Mouse (Mus musculus): ENCODE measurements around the gene Hectd4. TPM values are rescaled to one million over a fixed set of nuclear protein-coding genes. Genes with fewer than 3 reads are reported as not detected.

The Hectd4 gene
- polyA plus RNA-seq, 1 experiment from 2014 or later = 35.4 TPM

GRCm38 (mm10) chr5:121245201-121245600 is 25.2 kb downstream of the Hectd4 start:
- ATAC-seq (ENCODE audit: low FRiP score, low TSS enrichment) = no peak
- Histone ChIP-seq H3K4me3 (replicated peaks; ENCODE audit: low read depth, low read length) (no peak overlapping the region), H3K36me3 (ENCODE audit: control insufficient read depth, insufficient read depth, low read length) (no peaks in the 10 kb centered on the region), H3K27ac (replicated peaks; ENCODE audit: low read depth, low read length) (no peak overlapping the region), H3K4me1 (ENCODE audit: control insufficient read depth, insufficient read depth, low read length) (no peaks in the 10 kb centered on the region), H3K9ac (replicated peaks; ENCODE audit: low read length) (no peak overlapping the region), H3K27me3 (ENCODE audit: control insufficient read depth, insufficient read depth, low read length) (no peaks in the 10 kb centered on the region), H3K9me3 (ENCODE audit: control insufficient read depth, low read length) (no peaks in the 10 kb centered on the region), H3K4me2 (ENCODE audit: low read length) (no peak overlapping the region)
- no peak for DNase-seq
- 85% methylated on average over 7 of the region's 7 CpGs for WGBS

- Histone ChIP-seq H3K36me3 (ENCODE audit: control insufficient read depth, insufficient read depth, low read length) (peaks cover 2% of the 10 kb centered on the region), H3K9ac (replicated peaks; ENCODE audit: low read length) (no peak overlapping the region), H3K27me3 (ENCODE audit: control insufficient read depth, insufficient read depth, low read length) (no peaks in the 10 kb centered on the region), H3K9me3 (ENCODE audit: control insufficient read depth, low read length) (no peaks in the 10 kb centered on the region), H3K4me1 (ENCODE audit: control insufficient read depth, insufficient read depth, low read length) (no peaks in the 10 kb centered on the region), H3K4me2 (ENCODE audit: low read length) (no peak overlapping the region), H3K4me3 (replicated peaks; ENCODE audit: low read depth, low read length) (no peak overlapping the region), H3K27ac (replicated peaks; ENCODE audit: low read depth, low read length) (no peak overlapping the region)
- WGBS = 89% methylated on average over 3 of the region's 3 CpGs
- no peak for ATAC-seq (ENCODE audit: low FRiP score, low TSS enrichment)
- no peak for DNase-seq
Observed at GRCm38 (mm10) chr5:121248766-121249394, 28.9 kb downstream of the Hectd4 start.

GRCm38 (mm10) chr5:121249693-121250092 is 29.7 kb downstream of the Hectd4 start:
- H3K27ac ChIP-seq (replicated peaks; ENCODE audit: low read depth, low read length) = no peak overlapping the region
- H3K4me3 ChIP-seq (replicated peaks; ENCODE audit: low read depth, low read length) = no peak overlapping the region
- no peak for DNase-seq
- no peak for ATAC-seq (ENCODE audit: low FRiP score, low TSS enrichment)
- WGBS = 96% methylated on average over 3 of the region's 3 CpGs
- H3K9me3 ChIP-seq (ENCODE audit: control insufficient read depth, low read length) = no peaks in the 10 kb centered on the region
- H3K4me2 ChIP-seq (ENCODE audit: low read length) = no peak overlapping the region
- H3K4me1 ChIP-seq (ENCODE audit: control insufficient read depth, insufficient read depth, low read length) = no peaks in the 10 kb centered on the region
- H3K36me3 ChIP-seq (ENCODE audit: control insufficient read depth, insufficient read depth, low read length) = peaks cover 9% of the 10 kb centered on the region
- H3K27me3 ChIP-seq (ENCODE audit: control insufficient read depth, insufficient read depth, low read length) = no peaks in the 10 kb centered on the region
- no peak overlapping the region for H3K9ac ChIP-seq (replicated peaks; ENCODE audit: low read length)

GRCm38 (mm10) chr5:121251813-121252212 is 31.8 kb downstream of the Hectd4 start:
- H3K36me3 ChIP-seq (ENCODE audit: control insufficient read depth, insufficient read depth, low read length) = peaks cover 28% of the 10 kb centered on the region
- no peak for DNase-seq
- no peak overlapping the region for H3K9ac ChIP-seq (replicated peaks; ENCODE audit: low read length)
- 84% methylated on average over 8 of the region's 8 CpGs for WGBS
- no peak overlapping the region for H3K4me2 ChIP-seq (ENCODE audit: low read length)
- H3K4me1 ChIP-seq (ENCODE audit: control insufficient read depth, insufficient read depth, low read length) = no peaks in the 10 kb centered on the region
- no peak overlapping the region for H3K4me3 ChIP-seq (replicated peaks; ENCODE audit: low read depth, low read length)
- H3K27me3 ChIP-seq (ENCODE audit: control insufficient read depth, insufficient read depth, low read length) = no peaks in the 10 kb centered on the region
- H3K9me3 ChIP-seq (ENCODE audit: control insufficient read depth, low read length) = no peaks in the 10 kb centered on the region
- H3K27ac ChIP-seq (replicated peaks; ENCODE audit: low read depth, low read length) = no peak overlapping the region
- ATAC-seq (ENCODE audit: low FRiP score, low TSS enrichment) = no peak

GRCm38 (mm10) chr5:121253816-121254497 is 33.9 kb downstream of the Hectd4 start:
- no peak overlapping the region for H3K4me3 ChIP-seq (replicated peaks; ENCODE audit: low read depth, low read length)
- WGBS = 90% methylated on average over 18 of the region's 18 CpGs
- no peak overlapping the region for H3K9ac ChIP-seq (replicated peaks; ENCODE audit: low read length)
- no peak for ATAC-seq (ENCODE audit: low FRiP score, low TSS enrichment)
- H3K27me3 ChIP-seq (ENCODE audit: control insufficient read depth, insufficient read depth, low read length) = no peaks in the 10 kb centered on the region
- H3K27ac ChIP-seq (replicated peaks; ENCODE audit: low read depth, low read length) = no peak overlapping the region
- no peak for DNase-seq
- H3K4me1 ChIP-seq (ENCODE audit: control insufficient read depth, insufficient read depth, low read length) = no peaks in the 10 kb centered on the region
- peaks cover 34% of the 10 kb centered on the region for H3K36me3 ChIP-seq (ENCODE audit: control insufficient read depth, insufficient read depth, low read length)
- no peaks in the 10 kb centered on the region for H3K9me3 ChIP-seq (ENCODE audit: control insufficient read depth, low read length)
- H3K4me2 ChIP-seq (ENCODE audit: low read length) = no peak overlapping the region

- DNase-seq = no peak
- H3K36me3 ChIP-seq (ENCODE audit: control insufficient read depth, insufficient read depth, low read length) = peaks cover 38% of the 10 kb centered on the region
- H3K9ac ChIP-seq (replicated peaks; ENCODE audit: low read length) = no peak overlapping the region
- no peaks in the 10 kb centered on the region for H3K4me1 ChIP-seq (ENCODE audit: control insufficient read depth, insufficient read depth, low read length)
- H3K9me3 ChIP-seq (ENCODE audit: control insufficient read depth, low read length) = no peaks in the 10 kb centered on the region
- WGBS = 93% methylated on average over 7 of the region's 7 CpGs
- ATAC-seq (ENCODE audit: low FRiP score, low TSS enrichment) = no peak
- no peak overlapping the region for H3K4me3 ChIP-seq (replicated peaks; ENCODE audit: low read depth, low read length)
- H3K4me2 ChIP-seq (ENCODE audit: low read length) = no peak overlapping the region
- no peak overlapping the region for H3K27ac ChIP-seq (replicated peaks; ENCODE audit: low read depth, low read length)
- no peaks in the 10 kb centered on the region for H3K27me3 ChIP-seq (ENCODE audit: control insufficient read depth, insufficient read depth, low read length)
Observed at GRCm38 (mm10) chr5:121254977-121255376, 35.0 kb downstream of the Hectd4 start.

GRCm38 (mm10) chr5:121261806-121262205 is 41.8 kb downstream of the Hectd4 start:
- ATAC-seq (ENCODE audit: low FRiP score, low TSS enrichment) = no peak
- no peak overlapping the region for H3K4me2 ChIP-seq (ENCODE audit: low read length)
- WGBS = 91% methylated on average over 3 of the region's 3 CpGs
- peaks cover 58% of the 10 kb centered on the region for H3K36me3 ChIP-seq (ENCODE audit: control insufficient read depth, insufficient read depth, low read length)
- no peak for DNase-seq
- H3K4me3 ChIP-seq (replicated peaks; ENCODE audit: low read depth, low read length) = no peak overlapping the region
- H3K27me3 ChIP-seq (ENCODE audit: control insufficient read depth, insufficient read depth, low read length) = no peaks in the 10 kb centered on the region
- no peak overlapping the region for H3K27ac ChIP-seq (replicated peaks; ENCODE audit: low read depth, low read length)
- no peaks in the 10 kb centered on the region for H3K4me1 ChIP-seq (ENCODE audit: control insufficient read depth, insufficient read depth, low read length)
- H3K9me3 ChIP-seq (ENCODE audit: control insufficient read depth, low read length) = no peaks in the 10 kb centered on the region
- H3K9ac ChIP-seq (replicated peaks; ENCODE audit: low read length) = no peak overlapping the region

GRCm38 (mm10) chr5:121262415-121262814 is 42.4 kb downstream of the Hectd4 start:
- Histone ChIP-seq H3K9ac (replicated peaks; ENCODE audit: low read length) (no peak overlapping the region), H3K4me2 (ENCODE audit: low read length) (no peak overlapping the region), H3K36me3 (ENCODE audit: control insufficient read depth, insufficient read depth, low read length) (peaks cover 57% of the 10 kb centered on the region), H3K27ac (replicated peaks; ENCODE audit: low read depth, low read length) (no peak overlapping the region), H3K4me3 (replicated peaks; ENCODE audit: low read depth, low read length) (no peak overlapping the region), H3K4me1 (ENCODE audit: control insufficient read depth, insufficient read depth, low read length) (no peaks in the 10 kb centered on the region), H3K27me3 (ENCODE audit: control insufficient read depth, insufficient read depth, low read length) (no peaks in the 10 kb centered on the region), H3K9me3 (ENCODE audit: control insufficient read depth, low read length) (no peaks in the 10 kb centered on the region)
- WGBS = 96% methylated on average over 8 of the region's 8 CpGs
- DNase-seq = no peak
- ATAC-seq (ENCODE audit: low FRiP score, low TSS enrichment) = no peak

- Histone ChIP-seq H3K36me3 (ENCODE audit: control insufficient read depth, insufficient read depth, low read length) (peaks cover 78% of the 10 kb centered on the region), H3K9ac (replicated peaks; ENCODE audit: low read length) (no peak overlapping the region), H3K4me3 (replicated peaks; ENCODE audit: low read depth, low read length) (no peak overlapping the region), H3K9me3 (ENCODE audit: control insufficient read depth, low read length) (no peaks in the 10 kb centered on the region), H3K27me3 (ENCODE audit: control insufficient read depth, insufficient read depth, low read length) (no peaks in the 10 kb centered on the region), H3K4me2 (ENCODE audit: low read length) (no peak overlapping the region), H3K4me1 (ENCODE audit: control insufficient read depth, insufficient read depth, low read length) (no peaks in the 10 kb centered on the region), H3K27ac (replicated peaks; ENCODE audit: low read depth, low read length) (no peak overlapping the region)
- 94% methylated on average over 2 of the region's 2 CpGs for WGBS
- ATAC-seq (ENCODE audit: low FRiP score, low TSS enrichment) (no peak), DNase-seq (no peak)
Observed at GRCm38 (mm10) chr5:121264593-121264992, 44.6 kb downstream of the Hectd4 start.
